Mouse (Mus musculus): ENCODE results near the gene Exoc3l.

Exoc3l gene

GRCm38 (mm10) chr8:105313622-105314402 lies 17.9 kb upstream of the Exoc3l start:
- in situ Hi-C loops (cut with MboI, MseI): loop anchor here (10.0 kb wide), 1 partner anchor 1291 kb away; the partner anchor contains the start of gene Cdh1

GRCm38 (mm10) chr8:105312891-105313481 lies 17.1 kb upstream of the Exoc3l start:
- in situ Hi-C loops (cut with MboI, MseI): loop anchor here (10.0 kb wide), 1 partner anchor 1292 kb away; the partner anchor contains the start of gene Cdh1

- in situ Hi-C loops (cut with MboI, MseI): loop anchor here (10.0 kb wide), 1 partner anchor 1293 kb away; the partner anchor contains the start of gene Cdh1
Measured at GRCm38 (mm10) chr8:105311718-105312117, 15.8 kb upstream of the Exoc3l start.

- in situ Hi-C loops (cut with MboI, MseI): loop anchor here (10.0 kb wide), 1 partner anchor 1295 kb away; the partner anchor contains the start of gene Cdh1
Measured at GRCm38 (mm10) chr8:105310118-105310517, 14.2 kb upstream of the Exoc3l start.

GRCm38 (mm10) chr8:105309142-105309847 lies 13.4 kb upstream of the Exoc3l start:
- in situ Hi-C loops (cut with MboI, MseI): no loop called here

- in situ Hi-C loops (cut with MboI, MseI): no loop called here
Measured at GRCm38 (mm10) chr8:105308428-105308827, 12.5 kb upstream of the Exoc3l start.

- in situ Hi-C loops (cut with MboI, MseI): no loop called here
Measured at GRCm38 (mm10) chr8:105307670-105308069, 11.8 kb upstream of the Exoc3l start.

- in situ Hi-C loops (cut with MboI, MseI): no loop called here
Measured at GRCm38 (mm10) chr8:105306146-105306691, 10.3 kb upstream of the Exoc3l start.

GRCm38 (mm10) chr8:105305211-105306145 lies 9.6 kb upstream of the Exoc3l start, which contains the start of gene Elmo3:
Elmo3 (plus strand) TSS chr8:105305601.
- in situ Hi-C loops (cut with MboI, MseI): no loop called here

GRCm38 (mm10) chr8:105304325-105305210 lies 8.7 kb upstream of the Exoc3l start:
- in situ Hi-C loops (cut with MboI, MseI): no loop called here

GRCm38 (mm10) chr8:105303874-105304273 lies 8.0 kb upstream of the Exoc3l start:
- in situ Hi-C loops (cut with MboI, MseI): no loop called here

GRCm38 (mm10) chr8:105303396-105303795 lies 7.5 kb upstream of the Exoc3l start:
- in situ Hi-C loops (cut with MboI, MseI): no loop called here

- in situ Hi-C loops (cut with MboI, MseI): no loop called here
Measured at GRCm38 (mm10) chr8:105299962-105300361, 4.1 kb upstream of the Exoc3l start.

- in situ Hi-C loops (cut with MboI, MseI): no loop called here
Measured at GRCm38 (mm10) chr8:105298351-105299252, 2.7 kb upstream of the Exoc3l start.

GRCm38 (mm10) chr8:105297511-105298192 lies 1.8 kb upstream of the Exoc3l start, which contains the start of gene E2f4:
E2f4 (plus strand) TSS chr8:105297663.
- in situ Hi-C loops (cut with MboI, MseI): no loop called here

- in situ Hi-C loops (cut with MboI, MseI): no loop called here
Measured at GRCm38 (mm10) chr8:105295256-105295655, 645 bp downstream of the Exoc3l start.

GRCm38 (mm10) chr8:105294776-105295175 lies 1.1 kb downstream of the Exoc3l start:
- in situ Hi-C loops (cut with MboI, MseI): no loop called here

- in situ Hi-C loops (cut with MboI, MseI): no loop called here
Measured at GRCm38 (mm10) chr8:105293405-105293804, 2.5 kb downstream of the Exoc3l start.

Data from regulatory T cell (primary cell).